Mouse (Mus musculus) G1E (cell line): ENCODE measurements around the gene Kif1c. TPM values are rescaled to one million over a fixed set of nuclear protein-coding genes. Genes with fewer than 3 reads are reported as not detected.
A peak's percentile ranks its signal among the peaks of the same experiment; 100 is the strongest.

Experiments
- ATAC-seq: 2 replicates; pipeline ENCODE4 v1.8.0; 2016; ENCODE audit warnings: mild to moderate bottlenecking; ENCODE audit not compliant: insufficient number of reproducible peaks, poor library complexity, low FRiP score, severe bottlenecking; ENCODE audit errors: extremely low read depth
- DNase-seq: peaks from one replicate; pipeline ENCODE4 v3.0.0; 2012; ENCODE audit warnings: low spot score
- H3K27me3 ChIP-seq: 2 replicates; pipeline ENCODE4 v1.6.1; 2012; ENCODE audit warnings: mild to moderate bottlenecking, low read length, inconsistent platforms; ENCODE audit not compliant: insufficient read depth
- H3K36me3 ChIP-seq: replicated peaks from 2 replicates; pipeline ENCODE3; 2012; ENCODE audit warnings: mild to moderate bottlenecking, inconsistent platforms
- H3K4me1 ChIP-seq: 2 replicates; pipeline ENCODE4 v1.6.1; 2012; ENCODE audit warnings: low read depth, low read length, inconsistent platforms, mixed read lengths; ENCODE audit not compliant: insufficient read depth
- H3K4me3 ChIP-seq: 2 replicates; pipeline ENCODE4 v1.5.1; 2012; ENCODE audit warnings: low read depth, mild to moderate bottlenecking, inconsistent platforms, low read length, moderate library complexity, mixed read lengths
- H3K9me3 ChIP-seq: replicated peaks from 2 replicates; pipeline ENCODE4 v1.6.1; 2012; ENCODE audit warnings: inconsistent platforms
- CTCF ChIP-seq: IDR thresholded peaks from 2 replicates; pipeline ENCODE4 v1.5.1; 2012; ENCODE audit warnings: low read depth, low read length, inconsistent platforms, mixed read lengths
- GATA1 ChIP-seq: IDR thresholded peaks from 2 replicates; pipeline ENCODE4 v1.6.1; 2012; ENCODE audit warnings: borderline replicate concordance, low read length, inconsistent platforms, mixed read lengths
- GATA2 ChIP-seq: IDR thresholded peaks from 2 replicates; pipeline ENCODE4 v1.6.1; 2012; ENCODE audit warnings: low read depth, low read length, inconsistent platforms, borderline replicate concordance
- POLR2AphosphoS5 ChIP-seq: IDR thresholded peaks from 2 replicates; pipeline ENCODE4 v1.6.1; 2012; ENCODE audit warnings: low read depth, low read length, inconsistent platforms; ENCODE audit not compliant: insufficient replicate concordance
- TAL1 ChIP-seq: conservative IDR thresholded peaks from 2 replicates; pipeline ENCODE4 v1.6.1; 2012; ENCODE audit warnings: low read depth, low read length, inconsistent platforms, mixed read lengths
- polyA plus RNA-seq: library from polyadenylated mRNA; stranded (reverse); fragments of >175 nt; gene quantifications from 2 replicates; pipeline ENCODE4 v1.2.3, GENCODE M21; 2012
- total RNA-seq, 2 experiments: library from RNA; stranded (forward) in 1 of 2; stranded (reverse) in 1 of 2; fragments of 200-1000 nt in 1 of 2; fragments of >200 nt in 1 of 2; fragmentation: Nextera tagmentation in 1 of 2; gene quantifications; 2 replicates each; pipeline ENCODE4 v1.2.3; 2014 to 2017

The Kif1c gene
- total and polyA plus RNA-seq, 3 experiments: 11.7 to 30.4 (median 13.9) TPM

GRCm38 (mm10) chr11:70654198-70654922 lies 46.0 kb upstream of the Kif1c start, which contains the start of gene Pfn1:
TSS of gene Pfn1 (minus strand) at chr11:70654644.
- no peaks in the 10 kb centered on the region for H3K27me3 ChIP-seq
- TF ChIP-seq TAL1 (no peak), GATA2 (no peak), POLR2AphosphoS5 (no peak), CTCF (no peak)
- DNase-seq: peak; percentile 73
- H3K9me3 ChIP-seq: no peaks in the 10 kb centered on the region
- peak within 1 kb of the TSS; percentile 100 for H3K4me3 ChIP-seq
- H3K36me3 ChIP-seq: peaks cover 63% of the 10 kb centered on the region
- ATAC-seq: 0 out of 2 replicates have a peak, but pooled peaks have one; percentile 2
- peaks cover 75% of the 10 kb centered on the region for H3K4me1 ChIP-seq

- peak; percentile 83 for DNase-seq
- Histone ChIP-seq H3K9me3 (no peaks in the 10 kb centered on the region), H3K27me3 (no peaks in the 10 kb centered on the region), H3K4me1 (peaks cover 69% of the 10 kb centered on the region), H3K36me3 (peaks cover 62% of the 10 kb centered on the region), H3K4me3 (peak overlapping the region; percentile 100)
- no peak for TF ChIP-seq GATA1
- no peak for TF ChIP-seq POLR2AphosphoS5
- TF ChIP-seq TAL1: no peak
- no peak for TF ChIP-seq CTCF
- no peak for TF ChIP-seq GATA2
- no peak for ATAC-seq
Observed at GRCm38 (mm10) chr11:70654923-70655570, 45.3 kb upstream of the Kif1c start.

- Histone ChIP-seq H3K4me3 (peak overlapping the region; percentile 100), H3K27me3 (no peaks in the 10 kb centered on the region), H3K9me3 (no peaks in the 10 kb centered on the region), H3K36me3 (peaks cover 60% of the 10 kb centered on the region), H3K4me1 (peaks cover 62% of the 10 kb centered on the region)
- ATAC-seq (peak; percentile 47), DNase-seq (peak; percentile 65)
- no peak for TF ChIP-seq POLR2AphosphoS5
- no peak for TF ChIP-seq TAL1
- no peak for TF ChIP-seq CTCF
- no peak for TF ChIP-seq GATA2
- no peak for TF ChIP-seq GATA1
Observed at GRCm38 (mm10) chr11:70655571-70656455, 44.5 kb upstream of the Kif1c start.

- TF ChIP-seq GATA2 (no peak), TAL1 (no peak), CTCF (no peak)
- peak overlapping the region; percentile 100; the same call in 1 of the 2 replicates for H3K4me3 ChIP-seq
- peaks cover 55% of the 10 kb centered on the region for H3K4me1 ChIP-seq
- no peaks in the 10 kb centered on the region for H3K9me3 ChIP-seq
- no peaks in the 10 kb centered on the region for H3K27me3 ChIP-seq
- DNase-seq (no peak), ATAC-seq (no peak)
- peaks cover 60% of the 10 kb centered on the region for H3K36me3 ChIP-seq
Observed at GRCm38 (mm10) chr11:70656456-70656927, 43.9 kb upstream of the Kif1c start.

GRCm38 (mm10) chr11:70656964-70657363 lies 43.4 kb upstream of the Kif1c start, which contains the start of gene Eno3:
TSS of gene Eno3 (plus strand) at chr11:70657202.
- Histone ChIP-seq H3K36me3 (peaks cover 61% of the 10 kb centered on the region), H3K9me3 (no peaks in the 10 kb centered on the region), H3K27me3 (no peaks in the 10 kb centered on the region), H3K4me1 (peaks cover 51% of the 10 kb centered on the region), H3K4me3 (peak within 1 kb of the TSS; percentile 100)
- no peak for DNase-seq
- no peak for ATAC-seq
- TF ChIP-seq CTCF (no peak), GATA2 (no peak), POLR2AphosphoS5 (no peak), TAL1 (no peak), GATA1 (no peak)
